Mouse (Mus musculus) left cerebral cortex, adult 2 months (tissue): Measurements from ENCODE around the gene Iqgap2. TPM values are rescaled to one million over a fixed set of nuclear protein-coding genes. Genes with fewer than 3 reads are reported as not detected.

Experiments used
- DNase-seq, 2 experiments: peaks; one replicate each; pipeline ENCODE4 v3.0.0; 2021 to 2022; ENCODE audit warnings: low spot score in 2 of 2, mixed read lengths in 1 of 2; ENCODE audit errors: extremely low spot score in 1 of 2
- H3K27ac ChIP-seq: fragments of 200-600 bp; 2 replicates; pipeline ENCODE4 v1.8.1; 2022
- H3K4me3 ChIP-seq: fragments of 200-600 bp; 2 replicates; pipeline ENCODE4 v1.8.1; 2022
- CTCF ChIP-seq: fragments of 200-600 bp; IDR thresholded peaks from 2 replicates; pipeline ENCODE4 v1.8.1; 2022; ENCODE audit warnings: antibody characterized with exemption, mild to moderate bottlenecking, moderate library complexity
- intact Hi-C: fragments of 180-260 bp; cut with DNase I; formaldehyde crosslinking; loops from one replicate; pipeline ENCODE4 v1.15.1; 2025
- total RNA-seq, 2 experiments: library from RNA; stranded (reverse); gene quantifications; 2 replicates each; pipeline ENCODE4 v1.2.3; 2021

Gene Iqgap2
- total RNA-seq, 2 experiments from 2014 or later, result 19.1 to 21.5 TPM

DNA sequence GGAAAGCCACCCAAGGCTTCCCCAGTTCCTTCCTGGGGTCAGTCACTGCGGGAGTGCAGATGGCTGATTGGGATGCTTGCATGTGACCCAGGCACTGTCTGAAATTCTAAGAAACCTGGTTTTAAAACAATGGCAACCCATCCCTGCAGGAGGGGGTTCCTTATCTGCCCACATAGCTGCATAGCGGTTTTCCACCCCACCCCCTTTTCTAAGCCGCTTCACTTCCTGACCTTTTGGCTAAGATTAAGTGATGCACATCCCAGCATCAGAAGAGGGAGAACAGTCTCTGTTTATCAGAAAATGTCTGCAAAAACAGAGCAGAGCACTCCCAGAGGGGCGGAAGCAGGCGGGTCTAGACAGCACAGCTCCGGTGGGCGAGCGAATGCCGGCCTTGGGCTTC, 234.6 kb downstream of the Iqgap2 start:
- Histone ChIP-seq H3K27ac (no peak overlapping the region), H3K4me3 (no peak overlapping the region)
- intact Hi-C loops, result no loop called here
- DNase-seq, result no peak
- TF ChIP-seq CTCF, result no peak

DNA sequence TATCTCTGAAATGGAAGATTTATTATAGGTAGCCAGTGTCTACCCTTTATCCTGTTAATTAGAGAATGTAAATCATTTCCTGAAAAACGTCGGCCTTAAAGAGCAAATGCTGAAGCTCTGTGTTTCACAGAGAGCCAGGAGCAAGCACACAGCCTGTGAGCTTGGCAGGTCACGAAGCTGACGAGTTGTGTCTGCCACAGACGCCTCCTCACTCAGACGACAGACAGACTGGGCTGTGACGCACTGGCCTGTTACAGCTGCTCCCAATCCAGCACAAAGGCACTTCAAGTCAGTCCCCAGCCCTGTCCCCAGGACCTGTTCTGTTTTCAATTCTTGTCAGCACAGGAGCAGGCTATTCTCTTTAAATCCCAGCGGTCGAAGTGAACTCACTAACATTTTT, 236.4 kb downstream of the Iqgap2 start:
- intact Hi-C loops, result no loop called here
- Histone ChIP-seq H3K27ac (no peak overlapping the region), H3K4me3 (no peak overlapping the region)
- no peak for TF ChIP-seq CTCF
- DNase-seq, result no peak

DNA sequence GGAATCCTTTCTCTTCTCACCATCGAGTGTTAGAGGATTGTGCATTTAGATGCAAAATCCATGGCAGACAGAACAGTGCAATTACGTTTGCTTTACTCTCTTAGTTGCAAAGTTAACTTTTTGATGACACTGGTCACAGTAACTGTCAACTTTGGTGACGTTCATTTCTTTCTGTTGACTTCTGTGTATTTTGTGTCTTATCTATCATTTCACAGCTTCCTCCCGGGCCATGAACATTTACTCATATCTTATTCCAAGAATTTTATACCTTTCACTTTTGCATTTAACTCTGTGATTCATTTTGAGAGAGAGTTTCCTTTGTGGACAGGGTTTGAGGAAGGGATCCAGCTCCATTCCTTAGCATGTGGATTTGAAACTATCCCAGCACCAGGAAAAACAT, 238.0 kb downstream of the Iqgap2 start:
- intact Hi-C loops, result no loop called here
- H3K27ac ChIP-seq, result no peak overlapping the region
- no peak overlapping the region for H3K4me3 ChIP-seq
- DNase-seq, result no peak
- TF ChIP-seq CTCF, result no peak

DNA sequence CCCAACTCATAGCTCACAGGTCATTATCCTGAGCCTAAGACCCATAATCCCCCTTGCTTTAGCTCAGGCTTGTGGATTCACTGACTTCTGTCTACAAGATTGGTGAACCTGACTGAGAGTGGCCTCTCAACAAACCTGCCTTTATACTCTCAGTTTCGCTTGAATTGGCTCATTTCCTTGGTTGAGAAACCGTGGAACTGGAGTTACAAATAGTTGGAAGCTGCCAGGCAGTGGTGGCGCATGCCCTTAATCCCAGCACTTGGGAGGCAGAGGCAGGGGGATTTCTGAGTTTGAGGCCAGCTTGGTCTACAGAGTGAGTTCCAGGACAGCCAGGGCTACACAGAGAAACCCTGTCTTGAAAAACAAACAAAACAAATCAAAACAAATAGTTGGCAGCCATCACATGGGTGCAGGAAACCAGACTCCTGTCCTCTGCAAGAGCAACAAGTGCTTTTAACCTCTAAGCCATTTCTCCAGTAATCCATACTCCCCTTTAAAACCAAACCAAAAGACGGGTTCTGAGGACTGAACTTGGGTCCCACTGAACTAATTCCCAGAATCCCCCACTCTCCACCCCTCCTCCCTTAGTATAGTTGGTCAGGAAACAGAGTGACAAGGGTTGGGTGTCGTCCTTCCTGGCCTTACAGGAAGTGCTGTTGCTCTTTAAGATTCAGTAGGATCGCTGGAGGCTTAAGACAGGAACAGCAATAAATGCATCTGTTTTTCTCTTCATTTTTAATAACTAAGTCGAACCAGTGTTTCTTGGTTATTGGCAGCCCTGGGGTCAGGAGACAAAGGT, 239.7 kb downstream of the Iqgap2 start:
- intact Hi-C loops, result no loop called here
- DNase-seq, result no peak
- TF ChIP-seq CTCF, result no peak
- Histone ChIP-seq H3K4me3 (no peak overlapping the region), H3K27ac (no peak overlapping the region)

DNA sequence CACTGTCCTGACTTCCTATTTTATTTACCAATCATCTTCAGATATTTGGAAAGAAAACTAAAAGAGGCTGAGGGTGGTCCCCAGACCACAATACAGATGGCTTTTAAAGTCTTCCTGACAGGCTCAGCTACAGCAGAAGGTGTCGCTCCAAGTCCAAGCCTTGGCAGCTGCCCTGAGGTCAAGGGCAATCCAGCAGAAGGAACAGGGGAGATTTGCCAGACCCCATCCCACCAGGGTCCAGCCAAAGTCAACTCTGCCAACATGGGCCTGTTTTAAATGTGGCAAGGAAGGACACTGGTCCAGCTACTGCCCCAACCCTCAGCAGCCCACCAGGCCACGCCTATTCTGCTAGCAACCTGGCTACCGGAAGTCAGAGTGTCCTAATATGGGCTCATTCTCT, 241.8 kb downstream of the Iqgap2 start:
- intact Hi-C loops, result no loop called here
- no peak overlapping the region for H3K27ac ChIP-seq
- no peak overlapping the region for H3K4me3 ChIP-seq
- TF ChIP-seq CTCF, result no peak
- DNase-seq, result no peak

DNA sequence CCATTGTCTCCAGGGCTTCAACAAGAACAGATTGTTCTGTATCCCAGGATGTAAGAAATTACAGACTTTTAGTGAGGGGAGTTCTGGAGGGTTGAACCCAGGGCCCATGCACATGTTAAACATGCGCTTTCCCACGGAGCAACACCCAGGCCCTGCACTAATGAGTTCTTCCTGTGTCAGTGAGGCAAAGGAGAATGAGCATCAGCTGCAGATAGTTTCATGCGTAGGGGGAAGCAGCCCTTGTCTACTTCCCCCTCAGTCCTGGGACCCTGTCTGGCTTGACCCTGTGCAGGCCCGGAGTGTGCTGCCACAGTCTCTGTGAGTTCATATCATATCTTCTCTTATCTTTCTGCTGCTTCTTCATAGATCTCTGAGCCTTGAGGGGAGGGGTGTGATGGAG, 244.5 kb downstream of the Iqgap2 start:
- intact Hi-C loops, result no loop called here
- Histone ChIP-seq H3K4me3 (no peak overlapping the region), H3K27ac (no peak overlapping the region)
- TF ChIP-seq CTCF, result no peak
- DNase-seq, result no peak

DNA sequence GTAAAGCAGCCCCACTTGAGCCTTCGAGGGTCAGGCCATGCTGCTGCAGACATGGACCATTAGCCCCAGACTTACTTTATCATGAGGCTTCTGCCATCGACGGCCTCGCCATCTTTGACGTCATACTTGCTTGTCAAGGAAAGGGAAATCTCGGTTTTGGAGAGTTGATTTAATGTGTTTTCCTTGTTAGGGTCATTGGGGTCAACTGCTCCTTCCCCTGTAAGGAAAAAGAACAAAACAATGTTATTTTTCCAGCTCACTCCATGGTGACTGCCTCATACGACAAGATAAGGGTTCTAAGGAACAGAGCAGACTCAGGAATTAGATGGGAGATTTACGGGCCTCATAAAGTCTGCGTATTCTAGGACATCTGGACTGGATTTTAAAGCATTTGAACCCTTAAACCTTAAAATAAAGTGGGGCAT, 245.0 kb downstream of the Iqgap2 start:
- no peak for DNase-seq
- Histone ChIP-seq H3K27ac (no peak overlapping the region), H3K4me3 (no peak overlapping the region)
- no peak for TF ChIP-seq CTCF
- intact Hi-C loops, result no loop called here

DNA sequence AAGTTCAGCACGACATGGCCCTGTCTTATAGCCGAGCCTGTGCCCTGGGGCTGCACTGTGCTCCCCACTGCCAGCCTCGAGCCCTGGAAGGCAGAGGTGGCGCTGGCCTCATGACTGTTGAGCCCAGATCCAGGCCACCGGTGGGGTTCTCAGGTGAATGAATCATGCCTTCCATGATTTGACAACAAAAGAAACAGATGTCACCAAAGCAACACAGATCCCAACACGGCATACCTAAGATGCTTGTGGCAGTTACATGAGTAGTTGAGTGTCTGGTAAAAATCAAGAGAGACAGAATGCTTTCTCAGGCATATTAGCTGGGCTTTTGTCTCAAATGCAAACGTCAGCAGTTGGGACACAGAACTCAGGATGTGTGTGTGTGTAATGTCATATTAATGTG, 248.0 kb downstream of the Iqgap2 start:
- no peak overlapping the region for H3K27ac ChIP-seq
- TF ChIP-seq CTCF, result no peak
- no peak overlapping the region for H3K4me3 ChIP-seq
- no peak for DNase-seq
- intact Hi-C loops, result no loop called here

DNA sequence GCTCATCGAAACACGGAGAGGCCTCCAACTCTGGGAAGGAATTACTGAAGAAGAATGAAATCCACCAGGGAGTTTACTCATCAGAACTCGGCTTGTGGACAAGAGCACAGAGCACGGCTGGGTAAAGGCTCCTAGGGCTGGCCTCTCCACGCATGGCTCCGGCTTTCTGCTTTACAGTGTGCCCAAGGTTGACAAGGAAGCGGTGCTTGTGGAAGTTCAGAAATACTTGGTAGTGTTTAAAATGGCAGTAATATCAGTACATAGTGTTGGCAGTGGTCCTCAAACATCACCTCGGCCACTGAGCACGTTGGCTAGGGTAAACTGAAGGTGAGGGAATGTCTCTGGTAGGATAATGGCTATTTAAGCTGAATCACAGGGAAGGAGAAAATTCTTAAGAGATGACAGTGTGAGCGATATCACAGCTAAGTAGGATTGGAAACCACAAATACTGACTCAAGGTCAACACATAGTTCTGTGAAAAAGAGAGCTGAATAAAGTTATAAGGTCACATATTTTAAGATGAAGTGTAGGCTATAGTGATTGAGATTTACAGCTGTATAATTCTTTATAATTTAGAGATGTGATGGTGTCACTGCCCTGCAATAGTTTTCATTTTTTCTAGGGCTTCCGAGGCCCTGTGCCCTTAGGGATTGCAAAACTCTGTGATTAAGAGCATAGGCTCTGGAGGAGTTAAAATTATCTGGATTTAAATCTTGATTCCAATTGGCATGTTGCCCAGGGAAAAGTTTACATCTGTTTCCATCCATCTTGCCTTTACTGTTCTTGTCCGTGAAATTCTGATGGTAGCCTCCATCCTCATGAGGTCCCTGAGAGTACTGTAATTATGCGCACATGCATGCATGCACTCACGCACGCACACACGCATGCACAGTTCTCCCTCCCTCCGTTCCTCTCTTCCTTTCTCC, 250.4 kb downstream of the Iqgap2 start:
- no peak for TF ChIP-seq CTCF
- Histone ChIP-seq H3K27ac (no peak overlapping the region), H3K4me3 (no peak overlapping the region)
- intact Hi-C loops, result no loop called here
- no peak for DNase-seq

DNA sequence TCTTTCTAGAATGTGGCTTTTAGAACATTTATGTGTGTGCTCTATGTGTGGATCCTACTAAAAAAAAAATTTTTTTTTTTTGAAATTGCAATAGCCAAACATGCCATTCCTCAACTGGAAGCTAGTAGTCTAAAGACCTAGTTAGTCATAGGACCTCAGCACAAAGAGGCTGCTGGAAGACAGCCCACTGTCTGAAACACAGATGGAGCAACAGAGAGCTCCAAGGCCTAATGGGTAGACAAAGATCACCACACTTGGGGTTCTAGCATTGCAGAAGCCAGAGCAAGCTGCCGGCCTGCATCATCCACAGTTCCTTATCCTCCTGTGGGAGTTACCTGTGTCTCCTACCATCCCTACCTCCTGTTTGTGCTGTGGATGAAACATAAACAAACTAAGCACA, 251.3 kb downstream of the Iqgap2 start:
- Histone ChIP-seq H3K27ac (no peak overlapping the region), H3K4me3 (no peak overlapping the region)
- TF ChIP-seq CTCF, result no peak
- DNase-seq, result no peak
- intact Hi-C loops, result no loop called here

DNA sequence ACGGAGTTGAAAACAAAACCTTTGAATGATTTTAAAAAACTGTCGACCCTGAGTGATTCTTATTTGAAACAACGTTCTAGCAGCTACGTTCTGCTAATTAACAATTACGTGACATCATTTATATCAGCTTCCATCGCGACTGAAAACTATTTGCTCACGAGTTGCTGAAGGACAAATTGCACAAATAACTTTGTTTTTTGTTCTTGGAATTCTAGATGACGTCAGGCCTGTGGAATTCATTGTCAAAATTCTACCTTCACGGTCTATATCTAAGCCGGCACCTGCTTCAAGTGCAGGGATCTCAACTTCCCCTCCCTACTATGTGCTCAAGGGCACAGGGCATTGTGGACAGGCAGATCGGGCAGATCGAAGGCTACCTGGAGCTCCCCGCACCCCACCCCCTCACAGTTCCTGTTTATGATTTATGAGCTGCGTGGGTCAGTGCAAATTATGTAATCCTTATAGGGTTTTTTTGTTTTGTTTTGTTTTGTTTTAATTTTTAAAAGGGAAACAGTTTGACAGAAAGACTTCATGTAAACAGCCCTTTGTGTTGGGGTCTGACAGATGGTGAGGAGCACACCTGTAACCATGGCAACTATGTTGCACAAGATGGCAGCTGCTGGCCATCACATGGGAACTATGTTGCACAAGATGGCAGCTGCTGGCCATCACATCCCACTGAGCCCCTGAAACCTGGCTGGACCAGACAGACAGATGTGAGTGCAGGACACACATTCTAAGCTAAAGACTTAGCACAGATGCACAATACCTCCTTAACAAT, 252.2 kb downstream of the Iqgap2 start:
- no peak overlapping the region for H3K27ac ChIP-seq
- intact Hi-C loops, result no loop called here
- TF ChIP-seq CTCF, result no peak
- H3K4me3 ChIP-seq, result no peak overlapping the region
- DNase-seq, result no peak

DNA sequence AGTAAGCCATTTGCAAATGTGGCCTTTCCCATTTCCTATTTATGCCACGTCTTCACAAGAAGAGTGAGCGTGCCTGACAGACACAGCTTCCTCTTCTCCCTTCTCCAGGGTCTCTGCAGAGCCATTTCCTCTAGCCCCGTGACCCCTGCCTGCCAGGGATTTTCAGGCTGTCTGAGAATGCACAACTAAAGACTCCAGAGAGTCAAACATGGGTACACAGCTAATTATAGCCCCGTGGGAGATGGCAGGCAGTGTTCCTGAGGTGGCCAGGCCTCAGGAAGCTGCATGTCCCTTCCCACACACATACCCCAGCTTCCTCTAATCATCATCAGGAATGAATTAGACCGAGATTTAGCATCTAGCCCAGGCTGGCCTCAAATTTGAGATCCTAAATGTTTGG, 252.8 kb downstream of the Iqgap2 start:
- TF ChIP-seq CTCF, result no peak
- Histone ChIP-seq H3K4me3 (no peak overlapping the region), H3K27ac (no peak overlapping the region)
- DNase-seq, result no peak
- intact Hi-C loops, result no loop called here
